Mouse (Mus musculus) monocyte, adult 5-6 weeks (primary cell): ENCODE measurements around the gene Cars. TPM values are rescaled to one million over a fixed set of nuclear protein-coding genes. Genes with fewer than 3 reads are reported as not detected.
"Not testable (repeated sequence)": the region's sequence is repeated elsewhere in the genome, so short reads cannot be mapped to it uniquely, and the experiment has no call there.

ENCODE experiments used
- ATAC-seq: fragments of 153-309, 156-312 bp; replicated peaks from 2 replicates; pipeline ENCODE4 v1.8.0; 2017; ENCODE audit warnings: mild to moderate bottlenecking; ENCODE audit not compliant: low TSS enrichment, insufficient number of reproducible peaks, severe bottlenecking, poor library complexity, low FRiP score
- total RNA-seq: library from RNA; stranded (forward); fragments of 200-1000, 200-491, 200-594 nt; gene quantifications from 3 replicates; pipeline ENCODE4 v1.2.3, GENCODE M21; 2017

Gene Cars
- total RNA-seq: 19.9 to 54.1 TPM (median 40.4 TPM) in 3 replicates

DNA sequence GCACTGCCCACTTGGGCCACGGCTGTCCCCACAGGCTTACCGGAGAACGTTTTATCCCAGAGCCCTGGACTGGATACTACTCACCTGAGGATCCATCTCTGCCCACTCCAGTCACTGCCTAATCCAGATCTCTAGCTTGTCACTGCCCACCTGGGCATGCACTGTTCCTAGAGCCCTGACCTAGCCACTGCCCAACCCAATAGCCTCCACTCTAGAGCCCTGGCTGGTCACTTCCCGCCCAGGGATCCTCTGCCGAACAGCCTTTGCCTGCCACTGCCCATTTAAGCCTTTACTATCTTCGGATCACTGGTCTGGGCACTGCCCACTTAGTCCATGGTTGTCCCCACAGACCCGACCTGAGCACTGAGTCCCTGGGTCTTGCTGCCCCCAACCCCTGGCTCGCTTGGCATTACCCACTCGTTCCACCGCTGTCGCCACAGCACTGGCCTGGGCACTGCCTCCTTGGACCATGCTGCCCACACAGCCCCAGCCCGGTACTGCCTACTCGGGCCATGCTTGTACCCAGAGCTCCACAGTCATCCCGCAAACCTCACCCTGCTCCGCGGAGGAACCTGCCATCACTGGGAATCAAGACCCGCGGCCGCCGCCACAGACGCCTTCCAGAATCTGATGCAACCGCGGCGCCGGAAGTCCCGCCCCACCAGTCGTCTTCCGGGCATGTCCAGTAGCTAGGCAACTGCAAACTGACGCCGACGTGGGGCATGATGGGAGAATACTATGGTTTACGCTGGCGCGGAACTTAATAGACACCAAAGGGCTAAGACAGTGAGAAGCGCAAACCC is at the start of gene Cars:
Gene Cars, minus strand, starts transcription at position 663 of the 803 bp plus-strand sequence.
- peak; percentile 98 for ATAC-seq

DNA sequence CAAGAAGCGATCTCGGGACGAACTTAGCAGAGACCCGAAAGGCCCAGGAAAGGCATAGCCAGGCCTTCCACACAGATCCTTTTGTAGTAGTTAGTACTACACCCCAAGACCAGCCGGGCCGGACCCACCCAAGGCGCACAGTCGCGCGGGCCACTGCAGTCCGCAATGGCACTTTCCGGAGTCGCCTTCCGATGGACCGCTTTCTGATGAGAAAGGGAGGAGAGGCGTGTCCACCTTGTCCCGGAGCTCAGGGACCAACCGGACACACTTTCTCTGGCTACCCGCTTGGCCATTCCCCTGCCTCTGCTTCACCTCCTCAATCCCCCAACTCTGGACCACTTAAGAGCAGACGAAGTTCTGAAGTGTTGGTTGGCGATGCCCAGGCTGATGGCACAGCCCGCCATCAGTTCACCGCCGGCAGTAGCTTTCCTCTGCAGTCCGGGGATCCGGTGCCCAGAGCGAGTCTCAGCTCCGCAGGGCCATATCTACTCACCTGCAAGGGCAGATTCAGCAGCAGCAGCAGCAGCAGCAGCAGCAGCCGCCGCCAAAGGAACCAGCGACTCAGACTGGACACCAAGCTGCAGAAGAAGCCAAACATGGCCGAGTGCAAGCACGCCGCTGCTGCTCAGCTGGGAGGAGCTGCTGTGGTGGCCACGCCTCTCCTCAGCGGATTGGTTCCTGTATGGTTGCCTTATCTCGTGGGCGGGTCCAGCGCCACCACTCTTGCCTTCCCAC is 49.3 kb upstream of the Cars start, which contains the start of gene Tnfrsf22:
Gene Tnfrsf22, minus strand, starts transcription at position 628 of the 735 bp plus-strand sequence.
- ATAC-seq: peak; percentile 99

DNA sequence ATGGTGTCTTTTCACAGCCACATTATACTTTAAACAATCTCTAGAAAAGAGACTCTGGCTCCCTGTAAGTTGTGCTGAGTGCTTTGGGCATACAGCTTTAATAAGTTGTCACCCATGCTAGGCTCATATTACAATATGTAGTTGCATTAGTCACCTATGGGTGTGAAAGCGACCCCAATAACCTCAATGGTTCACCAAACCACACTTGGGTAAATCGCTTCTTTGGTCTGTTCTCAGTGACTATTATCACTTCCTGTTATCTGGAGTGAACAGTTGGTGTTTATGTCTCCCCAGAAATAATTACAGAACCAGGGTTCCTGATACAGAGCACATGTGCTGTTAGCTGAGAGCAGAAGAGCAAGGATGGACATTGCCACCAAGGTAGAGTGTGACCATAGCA is 44.1 kb upstream of the Cars start:
- ATAC-seq: not testable (repeated sequence)

DNA sequence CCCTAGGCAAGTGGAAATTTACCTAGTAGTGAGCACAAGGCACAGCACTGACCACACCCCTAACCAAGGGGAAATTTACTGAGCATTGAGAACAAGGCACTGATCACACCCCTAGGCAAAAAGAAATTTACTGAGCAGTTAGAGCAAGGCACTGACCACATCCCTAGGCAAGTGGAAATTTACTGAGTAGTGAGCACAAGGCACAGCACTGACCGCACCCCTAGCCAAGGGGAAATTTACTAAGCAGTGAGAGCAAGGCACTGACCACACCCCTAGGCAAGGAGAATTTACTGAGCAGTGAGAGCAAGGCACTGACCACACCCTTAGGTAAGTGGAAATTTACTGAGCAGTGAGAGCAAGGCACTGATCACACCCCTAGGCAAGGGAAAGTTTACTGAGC is 36.8 kb upstream of the Cars start:
- ATAC-seq: peak; percentile 53

DNA sequence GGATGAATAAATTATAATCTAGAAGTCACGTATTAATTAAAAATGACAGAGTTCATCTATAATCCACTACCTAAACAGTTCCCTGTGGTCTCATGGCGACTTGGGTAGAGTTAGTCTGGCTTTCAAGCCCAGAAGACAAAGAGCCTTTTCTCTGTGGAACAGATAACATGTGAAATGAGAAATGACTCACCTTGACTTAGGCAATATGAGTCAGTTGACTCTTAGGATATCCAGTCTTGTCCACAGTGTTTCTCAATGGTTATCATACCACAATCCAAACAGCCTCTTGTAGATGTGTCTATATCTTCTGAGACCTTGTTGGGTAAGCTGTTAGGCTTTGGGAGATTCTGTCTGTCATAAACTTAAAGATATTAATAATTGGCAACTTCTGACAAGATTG is 31.6 kb upstream of the Cars start:
- no peak for ATAC-seq

DNA sequence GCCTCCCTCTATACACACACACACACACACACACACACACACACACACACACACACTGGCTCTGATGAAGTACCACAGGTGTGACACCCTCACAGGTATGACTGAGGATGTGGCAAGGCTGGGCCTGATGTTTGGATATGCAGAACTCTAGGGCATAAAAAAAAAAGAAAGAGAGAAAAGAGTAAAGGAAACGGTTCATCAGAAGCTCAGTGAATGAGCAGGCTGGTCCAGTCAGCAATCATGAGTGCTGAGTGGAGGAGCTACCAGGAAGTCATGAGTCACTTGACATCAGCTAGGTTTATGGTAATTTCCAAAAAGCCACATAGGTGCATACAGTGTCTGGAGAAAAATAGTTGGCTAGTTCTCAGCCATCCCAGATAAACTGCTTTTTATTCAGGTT is 29.6 kb upstream of the Cars start:
- ATAC-seq: no peak

DNA sequence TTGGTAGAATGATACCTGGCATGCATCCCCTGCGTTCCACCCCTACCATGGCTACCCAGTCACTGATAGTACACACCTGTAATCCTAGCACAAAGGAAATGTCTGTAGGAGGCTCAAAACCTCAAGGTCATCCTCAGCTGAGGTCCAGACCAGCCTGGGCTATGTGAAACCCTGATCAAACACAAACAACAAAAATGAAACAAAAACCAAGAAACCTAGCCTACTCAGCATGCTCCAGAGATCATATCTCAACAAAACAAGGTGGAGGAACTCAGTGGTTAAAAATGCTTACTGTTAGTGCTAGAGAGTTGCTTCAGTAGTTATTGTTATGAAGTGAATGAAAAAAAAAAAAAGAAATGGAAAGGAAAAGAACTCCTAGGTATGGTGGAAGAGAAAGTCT is 28.6 kb upstream of the Cars start, which contains the start of gene Tnfrsf26:
Gene Tnfrsf26, minus strand, starts transcription at position 183 of the 400 bp plus-strand sequence.
- no peak for ATAC-seq

DNA sequence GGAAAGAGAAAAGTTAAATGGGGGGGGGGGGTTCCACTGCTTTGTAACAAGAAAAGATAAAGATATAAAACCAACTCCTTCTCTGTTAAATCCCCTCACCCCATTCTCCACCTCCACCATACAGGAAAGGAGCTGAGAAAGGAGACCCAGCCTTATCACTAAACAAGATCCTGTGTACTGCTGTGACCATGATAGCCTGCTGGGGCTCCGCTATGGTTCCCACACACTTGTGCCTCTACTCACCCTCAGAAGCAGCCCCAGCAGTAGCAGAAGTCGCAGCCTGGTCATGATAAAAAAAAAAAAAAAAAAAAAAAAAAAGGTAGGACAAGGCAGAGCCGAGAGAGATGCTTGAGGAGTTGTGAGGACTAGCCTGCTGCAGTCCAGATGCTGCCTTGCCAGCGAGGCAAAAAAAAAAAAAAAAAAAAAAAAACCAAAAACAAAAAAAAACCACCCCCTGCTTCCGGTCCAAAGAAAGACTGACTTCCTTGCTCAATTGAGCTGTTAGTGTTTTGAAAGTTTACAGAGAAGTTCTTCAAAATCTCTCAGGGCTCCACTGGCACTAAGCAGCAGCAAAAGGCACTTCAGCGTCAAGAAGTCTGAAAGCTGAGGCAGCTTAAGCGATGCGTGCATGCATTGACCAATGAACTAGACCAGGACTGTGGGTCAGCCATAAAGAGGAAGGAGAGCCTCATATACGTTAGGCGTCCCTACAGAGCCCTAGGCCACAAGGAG is 27.8 kb upstream of the Cars start:
- ATAC-seq: peak; percentile 79

DNA sequence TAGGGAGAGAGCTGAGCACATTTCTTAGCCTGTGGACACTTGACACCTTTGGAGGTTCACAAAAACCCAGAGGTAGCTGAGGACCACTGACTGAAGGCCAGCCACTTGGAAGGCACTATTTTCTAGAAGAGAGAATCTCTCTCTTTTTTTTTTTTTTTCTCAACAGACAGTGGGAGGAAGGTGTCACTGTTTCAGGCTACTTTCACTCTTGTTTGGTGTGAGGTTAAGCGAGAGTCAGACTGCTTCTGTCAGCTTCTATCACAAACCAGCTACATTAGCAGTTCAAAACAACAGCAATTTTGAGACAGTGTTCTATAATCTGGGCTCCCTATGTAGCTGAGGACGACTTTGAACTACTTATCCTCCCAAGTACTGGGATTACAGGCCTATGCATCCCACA is 26.3 kb upstream of the Cars start:
- no peak for ATAC-seq

DNA sequence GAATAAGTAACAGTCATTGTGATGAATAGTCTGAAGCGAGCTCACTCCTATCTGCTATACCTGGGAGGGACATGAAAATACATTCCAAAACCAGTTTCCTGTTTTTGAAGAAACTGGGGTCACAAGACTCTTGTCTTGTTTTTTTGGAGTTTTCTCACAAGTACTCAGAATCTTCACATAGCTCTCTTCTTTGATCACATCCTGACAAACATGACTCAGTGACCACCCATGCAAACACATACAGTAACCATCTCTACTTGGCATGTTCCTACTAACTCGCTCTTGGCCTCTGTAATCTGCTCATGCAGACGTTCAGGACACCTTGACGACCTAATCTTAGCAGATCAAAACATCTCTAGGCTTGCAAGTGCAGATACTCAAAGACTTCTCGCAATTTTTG is 25.3 kb upstream of the Cars start:
- ATAC-seq: no peak

DNA sequence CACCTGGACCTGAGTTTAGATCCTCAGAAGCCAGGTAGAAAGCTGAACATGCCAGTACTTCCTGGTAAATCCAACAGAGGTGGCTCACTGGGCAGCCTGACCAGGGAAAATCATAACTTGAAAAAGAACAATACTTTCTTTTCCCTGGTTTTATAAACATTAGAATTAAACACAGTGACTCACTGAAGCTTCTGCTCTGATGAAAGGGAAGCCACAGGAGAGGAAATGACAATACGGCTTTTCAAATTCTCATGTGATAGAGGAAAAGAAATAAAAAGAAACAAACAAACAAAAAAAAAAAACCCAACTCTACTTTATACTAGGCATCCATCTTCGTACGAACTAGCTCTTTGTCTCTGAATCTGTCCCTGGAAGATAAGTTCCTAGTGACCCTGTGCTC is 24.7 kb upstream of the Cars start:
- ATAC-seq: no peak

DNA sequence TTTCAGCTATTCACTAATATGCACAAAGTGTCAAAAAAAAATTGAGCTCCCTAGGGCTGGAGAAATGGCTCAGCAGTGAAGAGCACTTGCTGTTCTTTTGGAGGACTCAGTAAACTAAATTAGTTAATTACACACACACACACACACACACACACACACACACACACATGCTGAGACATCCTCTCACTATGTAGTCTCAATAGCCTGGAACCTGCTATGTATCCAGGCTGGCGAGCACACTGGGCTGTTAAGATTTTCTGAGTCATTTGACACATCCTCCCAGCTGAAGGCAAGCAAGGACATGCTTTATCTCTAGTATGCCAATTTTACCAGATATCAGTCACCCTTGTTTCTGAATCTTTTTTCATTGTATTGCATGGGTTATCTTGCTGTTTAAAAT is 21.1 kb upstream of the Cars start:
- no peak for ATAC-seq

DNA sequence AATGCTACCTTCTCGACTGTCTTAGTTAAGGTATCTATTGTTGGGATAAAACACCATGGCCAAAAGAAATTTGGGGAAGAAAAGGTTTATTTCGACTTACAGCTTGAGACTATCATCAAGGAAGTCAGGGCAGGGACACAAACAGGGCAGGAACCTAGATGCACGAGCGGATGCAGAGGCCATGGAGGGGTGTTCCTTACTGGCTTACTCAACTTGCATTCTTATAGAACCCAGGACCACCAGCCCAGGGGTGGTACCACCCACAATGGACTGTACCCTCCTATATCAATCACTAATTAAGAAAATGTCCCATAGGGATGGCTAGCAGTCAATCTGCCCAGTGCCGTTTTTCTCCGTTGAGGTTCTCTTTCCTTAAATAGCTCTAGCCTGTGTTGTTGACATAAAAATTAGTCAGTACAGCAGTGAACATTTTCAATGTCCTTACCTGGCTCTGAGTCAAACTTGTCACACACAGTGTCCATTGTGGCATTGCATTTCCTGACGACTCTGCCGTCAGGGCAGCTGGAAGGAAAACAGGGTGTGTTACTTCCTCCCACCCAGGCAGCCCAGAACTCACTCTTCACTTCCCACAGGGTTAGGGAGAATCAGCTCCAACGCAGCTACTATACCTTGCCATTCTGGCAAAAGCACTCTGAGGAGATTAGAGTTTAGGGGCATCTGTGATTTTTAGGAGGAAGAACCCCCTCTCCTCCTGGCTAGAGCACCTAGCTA is 14.7 kb upstream of the Cars start:
- ATAC-seq: no peak

DNA sequence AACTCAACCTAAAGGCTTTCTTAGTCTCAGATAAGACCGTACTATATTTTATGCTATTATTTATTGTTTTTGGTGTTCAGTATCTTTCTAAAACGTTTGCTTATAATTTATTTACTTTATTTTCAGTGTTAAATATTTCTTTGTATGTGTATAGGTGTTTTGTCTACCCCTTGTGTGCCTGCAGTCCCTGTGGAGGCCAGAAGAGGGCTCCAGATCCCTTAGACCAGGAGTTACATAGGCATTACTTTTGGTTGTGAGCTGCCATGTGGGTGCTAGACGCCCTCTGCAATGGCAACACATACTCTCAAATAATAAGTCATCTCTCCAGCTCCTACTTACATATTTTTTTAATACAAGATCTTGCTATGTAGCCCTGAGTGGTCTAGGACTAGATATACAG is 12.3 kb upstream of the Cars start:
- ATAC-seq: no peak

DNA sequence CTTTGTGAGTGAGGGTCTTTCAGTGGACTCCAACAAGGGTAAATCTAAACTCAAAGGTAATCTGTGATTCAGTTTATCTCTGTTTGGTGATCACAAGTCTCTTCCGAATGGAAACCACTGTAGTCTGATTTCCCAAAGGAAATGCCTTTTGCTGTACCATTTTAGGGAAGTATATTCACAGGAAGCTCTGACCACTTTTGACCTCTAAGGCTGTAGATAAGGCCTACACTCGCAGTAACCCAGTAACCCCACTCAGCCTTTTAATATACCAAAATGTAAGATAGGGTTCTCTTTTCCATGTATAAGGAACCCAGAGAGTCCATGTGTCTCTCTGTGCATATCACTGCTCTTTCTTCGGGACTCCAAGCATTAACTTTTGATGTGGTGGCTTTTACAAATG is 5.4 kb upstream of the Cars start:
- no peak for ATAC-seq

DNA sequence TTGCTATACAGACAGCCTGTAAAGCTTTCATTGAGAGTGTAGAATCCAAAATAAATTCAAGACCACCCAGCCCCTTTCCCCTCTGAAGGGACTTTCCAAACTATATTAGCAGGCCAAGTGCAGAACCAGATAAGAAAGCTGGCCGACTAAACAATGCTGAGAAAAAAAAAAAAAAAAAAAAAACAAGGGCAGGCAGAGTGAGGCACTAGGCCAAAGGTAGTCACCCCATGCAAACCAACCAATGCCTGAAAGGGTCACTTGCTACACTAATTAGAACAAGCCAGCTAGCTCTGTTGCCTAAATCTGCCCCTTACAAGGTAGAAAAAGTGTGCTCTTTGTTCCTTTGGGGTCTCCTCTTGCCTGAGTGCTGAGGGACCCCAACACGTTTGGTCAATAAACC is 5.0 kb upstream of the Cars start:
- no peak for ATAC-seq

DNA sequence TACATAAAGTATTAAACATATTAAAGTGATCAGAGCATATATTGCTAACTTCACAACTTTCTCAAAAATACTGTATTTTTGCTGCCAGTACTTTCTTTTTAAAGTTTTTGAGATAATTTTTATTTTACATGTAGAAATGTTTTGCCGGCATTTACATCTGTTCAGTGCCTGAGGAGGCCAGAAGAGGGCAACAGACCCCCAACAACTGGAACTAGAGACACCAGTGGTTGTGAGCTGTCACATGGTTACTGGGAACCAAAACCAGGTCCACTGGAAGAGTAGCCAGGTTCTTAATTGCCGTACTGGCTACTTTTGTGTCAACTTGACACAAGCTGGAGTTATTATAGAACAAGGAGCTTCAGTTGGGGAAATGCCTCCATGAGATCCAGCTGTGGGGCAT is 1.8 kb upstream of the Cars start:
- no peak for ATAC-seq

DNA sequence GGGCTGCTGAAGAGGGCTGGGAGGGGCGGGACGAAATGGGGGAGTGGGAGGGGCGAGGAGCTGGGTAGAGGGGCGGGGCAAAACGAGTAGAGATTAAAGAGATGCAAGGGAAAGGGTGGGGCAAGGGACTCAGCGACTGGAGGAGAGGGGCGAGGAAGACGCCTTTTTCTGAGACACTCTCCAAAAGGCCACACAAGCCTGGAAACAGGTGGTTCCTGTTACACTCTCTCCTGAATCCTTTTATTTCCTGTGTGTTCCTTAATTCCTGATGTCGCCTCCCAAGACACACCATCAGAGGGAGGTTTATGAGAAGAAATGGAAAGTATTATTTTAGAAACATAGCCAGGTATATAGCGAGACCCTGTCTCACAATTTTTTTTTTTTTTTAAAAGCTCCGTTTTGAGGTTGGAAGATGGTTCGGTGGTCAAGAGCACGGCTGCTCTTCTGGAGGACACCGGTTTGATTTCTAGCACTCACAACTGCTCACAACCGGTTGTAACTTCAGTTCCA is 396 bp upstream of the Cars start:
- no peak for ATAC-seq

DNA sequence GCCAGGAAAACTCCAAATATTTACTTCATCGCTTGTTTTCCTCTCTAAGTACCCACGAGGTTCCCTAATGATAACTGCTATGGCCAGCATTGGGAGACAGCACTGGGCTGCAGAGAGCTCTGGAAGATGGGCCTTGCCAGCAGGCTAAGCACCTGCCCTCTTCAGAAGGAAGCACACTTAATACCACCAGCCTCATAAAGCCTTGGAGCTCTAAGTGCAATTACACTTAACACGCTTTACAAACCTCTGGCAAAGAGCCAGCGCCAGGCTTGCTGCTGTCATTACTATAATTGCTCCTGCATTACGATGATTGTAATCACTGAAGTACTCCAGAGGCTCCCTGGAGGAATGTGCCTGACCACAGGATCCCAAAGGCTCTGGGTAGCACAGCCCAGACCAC is 5.0 kb downstream of the Cars start:
- no peak for ATAC-seq
